Mouse (Mus musculus) left cerebral cortex, adult 18-20 months (tissue): Measurements from ENCODE around the gene Mks1. TPM values are rescaled to one million over a fixed set of nuclear protein-coding genes. Genes with fewer than 3 reads are reported as not detected.

Experiments used
- DNase-seq, 2 experiments: peaks; one replicate each; pipeline ENCODE4 v3.0.0; 2021 to 2022; ENCODE audit warnings: low spot score in 2 of 2, mixed read lengths in 1 of 2
- total RNA-seq, 2 experiments: library from RNA; stranded (reverse); gene quantifications; 2 replicates each; pipeline ENCODE4 v1.2.3; 2021

Gene Mks1
- total RNA-seq, 2 experiments from 2014 or later: 3.9 to 4.1 TPM

DNA sequence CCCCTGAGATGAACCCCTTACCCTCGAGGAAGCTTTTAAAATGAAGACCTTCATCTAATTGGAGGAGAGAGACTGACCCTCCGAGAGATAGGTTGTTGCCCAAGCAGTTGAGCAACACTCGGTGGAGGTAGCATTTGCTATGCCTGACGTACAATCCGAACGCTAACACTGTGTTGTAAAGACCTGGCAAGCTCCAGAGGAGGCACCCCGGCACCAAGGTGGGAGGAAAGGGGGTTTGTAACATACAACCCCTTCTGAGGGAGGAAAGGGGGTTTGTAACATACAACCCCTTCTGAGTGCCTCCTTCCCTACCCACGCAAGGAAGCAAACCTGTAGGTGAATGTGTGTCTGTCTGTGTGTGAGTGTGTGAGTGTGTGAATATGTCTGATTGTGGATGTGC, 18.8 kb downstream of the Mks1 start:
- no peak for DNase-seq

DNA sequence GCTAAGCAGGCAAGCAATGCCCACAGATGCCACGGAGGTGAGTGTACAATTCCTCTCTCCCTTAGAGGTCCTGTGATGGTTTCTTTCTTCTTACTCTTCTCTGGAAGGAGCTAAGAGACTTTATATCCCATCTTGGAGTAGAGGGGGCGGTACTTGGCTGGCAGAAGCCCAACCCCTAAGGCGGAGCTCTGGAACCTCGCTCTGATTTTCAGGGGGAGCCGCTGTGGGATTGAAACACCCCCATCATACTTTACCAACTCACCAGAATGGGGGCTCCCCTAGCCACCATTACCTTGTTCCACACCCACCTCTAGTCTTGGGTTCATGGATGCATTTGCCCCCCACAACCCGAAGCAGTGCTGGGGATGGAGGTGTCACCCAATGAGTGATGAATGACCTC, 22.4 kb downstream of the Mks1 start, which contains the start of gene Epx:
Gene Epx, minus strand, starts transcription at position 101 of the 400 bp plus-strand sequence.
- no peak for DNase-seq

GRCm38 (mm10) chr11:87879826-87880225, 26.8 kb downstream of the Mks1 start:
- no peak for DNase-seq

DNA sequence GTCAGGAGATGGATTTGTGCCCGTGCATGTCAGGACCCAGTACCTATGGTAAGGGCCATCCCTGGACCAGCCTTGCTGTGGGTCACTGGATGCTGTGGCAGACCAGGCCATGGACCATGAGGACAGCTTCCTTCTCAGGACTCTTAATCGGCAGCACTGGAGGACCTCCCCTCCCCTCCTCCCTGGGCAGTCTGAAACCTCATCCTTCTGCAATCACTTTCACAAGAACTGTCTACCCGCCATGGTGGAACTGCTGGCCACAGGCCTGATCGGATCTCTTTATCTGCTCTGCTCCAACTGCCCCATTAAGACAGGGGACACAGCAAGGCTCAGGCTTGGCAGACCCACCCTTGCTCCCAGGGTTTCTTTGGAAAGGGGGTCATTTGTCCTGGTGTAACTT, 28.7 kb downstream of the Mks1 start:
- no peak for DNase-seq

- no peak for DNase-seq
Observed at GRCm38 (mm10) chr11:87883493-87883892, 30.5 kb downstream of the Mks1 start.

- no peak for DNase-seq
Observed at GRCm38 (mm10) chr11:87884856-87885255, 31.8 kb downstream of the Mks1 start.

- no peak for DNase-seq
Observed at GRCm38 (mm10) chr11:87892168-87892567, 39.2 kb downstream of the Mks1 start, which contains the start of gene Olfr462. Gene Olfr462, minus strand, starts transcription at chr11:87892268.

DNA sequence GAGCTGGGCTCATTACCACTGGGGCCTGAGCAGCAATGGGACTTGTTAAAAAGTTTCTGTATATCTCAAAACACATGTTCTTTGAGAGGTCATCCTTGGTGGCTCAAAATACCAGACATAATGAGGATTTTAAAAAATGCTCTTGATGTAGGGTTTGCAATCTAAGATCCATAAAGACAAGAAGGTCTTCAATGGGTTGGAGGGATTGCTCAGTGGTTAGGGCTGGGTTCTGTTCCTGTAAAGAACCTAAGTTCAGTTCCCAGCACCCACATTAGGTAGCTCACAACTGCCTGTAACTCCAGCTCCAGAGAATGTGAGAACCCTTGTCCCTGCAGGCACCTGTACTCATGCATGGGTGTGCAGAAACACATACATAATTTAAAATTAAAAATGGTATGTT, 44.3 kb downstream of the Mks1 start, which contains the start of gene Olfr463:
Gene Olfr463, minus strand, starts transcription at position 101 of the 400 bp plus-strand sequence.
- no peak for DNase-seq

DNA sequence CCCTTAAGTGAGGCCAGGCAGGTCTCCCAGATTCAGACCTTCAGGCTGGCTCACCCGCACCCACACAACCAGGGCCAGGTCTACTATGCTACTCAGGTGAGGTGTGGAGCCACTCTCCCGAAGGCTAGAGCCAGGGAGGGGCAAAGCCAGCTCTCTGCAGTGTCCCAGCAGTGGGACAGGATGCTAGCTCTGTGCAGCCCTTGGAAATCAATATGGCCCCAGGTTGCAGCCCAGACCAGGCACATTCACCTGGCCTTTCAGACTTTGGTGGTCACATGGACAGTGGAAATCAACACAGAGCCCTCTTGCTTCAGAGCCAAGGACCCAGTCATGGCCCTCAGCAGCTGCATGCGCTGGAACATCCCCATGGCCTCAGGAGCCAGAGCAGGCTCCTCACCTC, 51.3 kb downstream of the Mks1 start:
- DNase-seq: no peak

Other genes starting within 250 kb of the Mks1 start
- under 1 TPM; 0.49 to 0.58 TPM for gene Hsf5, start 236.1 kb upstream of the Mks1 start, total RNA-seq
- gene Rnf43, start 190.5 kb upstream of the Mks1 start, total RNA-seq: 1 to 10 TPM; 2.1 to 2.2 TPM
- 10 to 100 TPM; 80.1 to 87.1 TPM for gene Supt4a, start 115.7 kb upstream of the Mks1 start, total RNA-seq
- gene Tspoap1, start 92.7 kb upstream of the Mks1 start, total RNA-seq: 100 to 1,000 TPM; 172 to 177 TPM
- gene Mpo, start 59.6 kb upstream of the Mks1 start, total RNA-seq: under 1 TPM in 1 of 2 experiments, not detected in 1; 0.26 TPM
- under 1 TPM; 0.28 to 0.37 TPM for gene Lpo, start 24.9 kb upstream of the Mks1 start, total RNA-seq
- not detected for gene Epx, start 22.3 kb downstream of the Mks1 start, total RNA-seq
- not detected for gene Olfr462, start 39.1 kb downstream of the Mks1 start, total RNA-seq
- not detected for gene Olfr463, start 44.2 kb downstream of the Mks1 start, total RNA-seq
- gene Olfr464, start 67.8 kb downstream of the Mks1 start, total RNA-seq: 1 to 10 TPM in 1 of 2 experiments, under 1 TPM in 1; 0.77 to 2.0 TPM
- gene Dynll2, start 134.3 kb downstream of the Mks1 start, total RNA-seq: 100 to 1,000 TPM; 636 to 646 TPM
- 100 to 1,000 TPM; 179 to 200 TPM for gene Srsf1, start 194.2 kb downstream of the Mks1 start, total RNA-seq
- 10 to 100 TPM; 28.1 to 29.4 TPM for gene Vezf1, start 215.1 kb downstream of the Mks1 start, total RNA-seq
- gene Cuedc1, start 244.8 kb downstream of the Mks1 start, total RNA-seq: 10 to 100 TPM; 27.4 to 28.5 TPM